Mouse (Mus musculus) spleen, adult 18-20 months (tissue): ENCODE data around the gene Tm2d1.
"Not testable (repeated sequence)": the region's sequence is repeated elsewhere in the genome, so short reads cannot be mapped to it uniquely, and the experiment has no call there.

Source experiments
- DNase-seq, 2 experiments: peaks; one replicate each; pipeline ENCODE4 v3.0.0; 2022; ENCODE audit warnings: mixed read lengths in 2 of 2

Tm2d1 gene

DNA sequence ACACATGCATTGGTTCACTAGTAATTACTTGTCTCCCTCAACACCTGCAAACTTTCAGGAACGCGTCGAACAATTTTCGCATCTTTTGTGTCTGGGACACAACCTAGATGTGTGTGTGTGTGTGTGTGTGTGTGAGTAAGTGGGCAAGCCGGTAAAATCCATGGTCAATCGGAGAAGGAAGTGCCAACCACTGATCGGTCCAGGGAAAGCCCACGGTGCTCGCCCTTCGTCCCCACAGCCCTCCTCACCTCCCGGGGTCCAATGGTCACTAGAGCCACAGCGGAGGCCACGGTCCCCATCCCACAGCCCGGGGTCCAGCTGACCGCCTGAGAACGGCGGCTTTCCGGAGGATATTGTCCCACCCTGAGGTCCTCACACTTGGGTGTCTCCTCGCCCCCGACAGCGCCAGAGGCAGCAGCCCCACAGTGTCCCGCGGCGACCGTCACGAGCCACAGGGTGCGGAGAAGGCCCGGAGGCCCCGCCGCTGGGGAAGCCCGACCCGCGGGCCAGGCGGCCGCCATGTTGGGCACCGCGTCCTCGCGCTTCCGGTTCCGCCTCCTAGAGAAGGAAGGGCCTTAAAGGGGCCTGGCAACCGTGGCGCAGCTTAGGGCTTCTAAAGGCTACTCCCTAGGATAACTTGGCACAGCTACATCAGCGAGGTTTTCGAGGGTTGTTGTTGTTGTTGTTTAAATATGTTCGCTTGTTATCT, at the start of gene Tm2d1:
Tm2d1 (minus strand) TSS at position 591 of the 709 bp plus-strand sequence.
- peak; percentile 61 to 79 for DNase-seq

DNA sequence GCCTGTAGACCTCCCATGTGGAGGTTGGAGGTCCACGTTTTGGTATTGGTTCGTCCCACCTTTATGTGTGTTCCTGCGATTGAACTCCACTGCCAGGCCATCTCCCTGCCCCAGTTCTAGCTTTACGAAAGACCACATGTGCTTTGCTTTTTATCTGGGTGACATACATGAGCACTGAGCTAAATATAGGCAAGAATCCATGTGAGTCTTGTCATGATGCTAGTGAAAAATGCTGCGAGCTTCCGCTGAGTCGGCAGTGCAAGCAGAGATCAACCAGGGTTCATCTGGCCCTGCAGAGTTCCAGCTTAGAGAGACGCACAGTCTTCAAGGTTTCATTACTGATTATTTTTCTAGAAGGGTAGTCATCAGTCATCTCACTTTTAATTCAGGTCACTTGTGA, 45.3 kb upstream of the Tm2d1 start:
- no peak for DNase-seq

- DNase-seq, result not testable (repeated sequence)
Measured at GRCm38 (mm10) chr4:98415150-98415549, 32.0 kb upstream of the Tm2d1 start.

GRCm38 (mm10) chr4:98408455-98408854, 25.3 kb upstream of the Tm2d1 start:
- no peak for DNase-seq

- no peak for DNase-seq
Measured at GRCm38 (mm10) chr4:98404412-98404811, 21.3 kb upstream of the Tm2d1 start.

DNA sequence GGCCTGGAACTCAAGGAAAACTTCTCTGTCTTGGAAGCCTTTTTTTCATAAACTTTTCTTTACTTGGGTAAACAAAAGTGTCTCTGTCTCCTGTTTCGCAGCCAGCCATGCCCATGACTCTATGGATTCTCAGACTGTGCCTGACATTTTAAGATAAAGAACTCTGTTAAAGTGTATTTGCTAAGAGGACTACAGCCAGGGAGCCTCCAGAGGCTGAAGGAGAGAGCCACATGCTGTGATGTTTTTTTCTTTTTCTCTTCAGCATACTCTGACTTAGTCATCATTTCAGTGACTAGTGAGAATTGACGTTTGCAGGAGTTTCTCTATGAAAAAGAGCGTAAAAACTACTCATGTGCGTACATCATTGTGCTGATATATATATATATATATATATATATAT, 20.4 kb upstream of the Tm2d1 start:
- DNase-seq, result no peak

GRCm38 (mm10) chr4:98401584-98401962, 18.5 kb upstream of the Tm2d1 start:
- no peak for DNase-seq

GRCm38 (mm10) chr4:98400926-98401583, 17.9 kb upstream of the Tm2d1 start:
- DNase-seq, result no peak

GRCm38 (mm10) chr4:98395690-98396437, 12.8 kb upstream of the Tm2d1 start, which contains the start of gene Patj:
Gene Patj, plus strand, starts transcription at chr4:98395785.
- DNase-seq, result peak; percentile 46 to 50

- DNase-seq, result no peak
Measured at GRCm38 (mm10) chr4:98395346-98395689, 12.2 kb upstream of the Tm2d1 start.

- DNase-seq, result no peak
Measured at GRCm38 (mm10) chr4:98385036-98385435, 1.9 kb upstream of the Tm2d1 start.

GRCm38 (mm10) chr4:98376943-98377342, 6.2 kb downstream of the Tm2d1 start:
- DNase-seq, result no peak

- DNase-seq, result peak in 1 of 2 experiments; percentile 11
Measured at GRCm38 (mm10) chr4:98375401-98375800, 7.7 kb downstream of the Tm2d1 start.

GRCm38 (mm10) chr4:98358034-98358809, 24.9 kb downstream of the Tm2d1 start:
- no peak for DNase-seq

DNA sequence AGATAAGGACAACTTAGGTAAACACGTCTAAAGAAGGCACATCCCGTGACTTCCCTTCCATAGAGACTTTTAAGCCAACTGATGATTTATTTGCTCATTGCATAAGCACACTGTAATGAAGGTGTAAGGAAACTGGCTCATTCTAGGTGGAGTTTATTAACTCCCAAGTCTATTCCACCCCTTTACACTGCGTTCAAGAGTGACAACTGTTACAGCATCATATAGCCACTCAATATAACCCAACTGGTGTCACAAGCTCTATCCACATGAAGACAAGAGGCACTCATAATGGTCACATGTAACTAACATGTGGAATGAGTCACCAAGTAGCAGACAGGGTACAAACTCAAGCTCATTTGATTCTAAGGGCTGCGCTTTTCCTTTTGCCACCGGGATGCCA, 34.5 kb downstream of the Tm2d1 start:
- no peak for DNase-seq

DNA sequence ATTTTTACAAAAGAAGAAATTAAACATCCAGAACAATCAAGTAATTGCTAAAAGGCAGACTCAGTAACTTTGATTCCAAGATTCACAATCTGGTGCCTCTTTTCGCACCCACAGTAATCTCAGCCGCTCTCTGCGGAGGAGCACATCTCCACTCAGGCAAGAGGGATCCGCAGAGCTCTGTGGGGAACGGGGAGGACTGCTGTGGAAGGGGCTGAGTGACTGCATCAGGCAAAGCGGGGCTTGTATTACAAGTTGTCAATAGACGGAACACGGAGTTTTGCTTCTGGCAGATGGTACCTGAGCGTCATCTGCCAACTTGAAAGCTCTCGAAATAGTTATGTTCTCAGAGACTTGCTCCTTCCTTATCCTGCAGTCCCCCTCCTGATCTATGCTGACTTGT, 37.3 kb downstream of the Tm2d1 start:
- no peak for DNase-seq

- no peak for DNase-seq
Measured at GRCm38 (mm10) chr4:98339992-98340564, 43.0 kb downstream of the Tm2d1 start.

GRCm38 (mm10) chr4:98338636-98339630, 44.2 kb downstream of the Tm2d1 start:
- DNase-seq, result no peak

DNA sequence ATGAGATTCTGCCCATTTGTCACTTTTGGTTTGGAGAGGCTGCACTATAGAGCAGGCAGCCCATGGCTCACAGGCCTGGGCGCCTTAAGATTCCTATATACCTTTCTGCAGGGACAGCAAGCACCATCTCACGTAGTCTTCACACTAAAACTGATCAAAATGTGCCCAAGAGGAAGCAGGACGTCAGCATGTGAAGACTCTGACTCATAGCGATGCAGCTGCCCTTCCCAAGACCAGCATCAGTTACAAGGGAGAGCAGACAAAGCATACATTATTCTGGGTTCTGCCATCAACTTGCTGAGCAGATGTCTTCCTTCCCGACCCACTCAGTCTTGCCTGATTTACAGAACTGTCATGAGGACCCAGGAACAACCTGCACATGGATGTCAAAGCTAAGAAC, 45.9 kb downstream of the Tm2d1 start:
- no peak for DNase-seq

GRCm38 (mm10) chr4:98335726-98336125, 47.4 kb downstream of the Tm2d1 start:
- no peak for DNase-seq

GRCm38 (mm10) chr4:98322223-98322622, 60.9 kb downstream of the Tm2d1 start:
- DNase-seq, result peak; percentile 76 to 90
